8 mouse cellular contexts compared by ENCODE assay signal in the genomic region with DNA sequence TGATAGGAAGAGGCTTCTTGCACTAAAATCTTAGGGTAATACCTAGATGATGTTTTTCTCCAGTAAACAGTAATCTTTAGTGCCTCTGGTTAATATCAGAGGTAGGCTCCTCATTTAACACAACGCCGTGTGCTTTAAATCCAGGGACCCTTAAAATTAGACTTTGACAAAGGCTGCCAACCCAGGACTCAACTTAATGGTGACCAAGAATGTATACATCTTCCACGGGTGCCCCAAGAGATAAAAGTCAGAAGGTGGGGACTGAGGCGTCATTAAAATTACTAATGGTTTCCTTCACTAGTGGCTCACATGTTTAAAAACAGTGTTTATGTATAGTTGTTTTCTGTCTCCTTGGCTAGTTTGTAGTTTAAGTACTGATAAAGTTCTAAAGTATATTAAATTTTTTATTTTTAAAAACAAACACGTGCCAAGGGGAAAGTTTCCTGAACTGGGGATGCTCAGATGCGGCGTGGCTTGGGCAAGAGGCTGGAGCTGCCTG. TPM values are rescaled to one million over a fixed set of nuclear protein-coding genes. Genes with fewer than 3 reads are reported as not detected.
DNase-seq lines count a peak whose midpoint lies in the region; ATAC-seq lines count a peak whose summit lies in the region.

No protein-coding gene starts in this region.

- no peaks in the 10 kb centered on the region for H3K36me3 ChIP-seq in kidney, embryonic 15.5 days
- no peaks in the 10 kb centered on the region for H3K36me3 ChIP-seq in hindbrain, embryonic 13.5 days
- H3K36me3 ChIP-seq in midbrain, embryonic 13.5 days: no peaks in the 10 kb centered on the region

- H3K4me2 ChIP-seq in kidney, embryonic 15.5 days: peak overlapping the region; percentile 86
- peak overlapping the region; percentile 89 for H3K4me2 ChIP-seq in hindbrain, embryonic 13.5 days
- peak overlapping the region; percentile 85 for H3K4me2 ChIP-seq in midbrain, embryonic 13.5 days (replicated peaks)

- DNase-seq in kidney, postnatal 25 days: no peak
- no peak for DNase-seq in c-Kit-positive CD71-positive TER-119-positive erythroid progenitor cells, embryonic 14.5 days (ENCODE audit: low spot score)
- DNase-seq in layer of hippocampus, adult 8-10 months (ENCODE audit: low spot score in 2 of 2): no peak
- DNase-seq in layer of hippocampus, postnatal 14 days (ENCODE audit: low spot score in 2 of 2): no peak

- peaks cover 36% of the 10 kb centered on the region for H3K4me1 ChIP-seq in kidney, embryonic 15.5 days
- peaks cover 7% of the 10 kb centered on the region for H3K4me1 ChIP-seq in brown adipose tissue, adult 24 weeks (ENCODE audit: control insufficient read depth, insufficient read depth, insufficient read length, low read length)
- peaks cover 34% of the 10 kb centered on the region for H3K4me1 ChIP-seq in hindbrain, embryonic 13.5 days (replicated peaks)
- peaks cover 34% of the 10 kb centered on the region for H3K4me1 ChIP-seq in midbrain, embryonic 13.5 days (replicated peaks)

- WGBS in kidney, embryonic 15.5 days: 31% methylated on average over 7 of the region's 7 CpGs
- WGBS in hindbrain, embryonic 13.5 days: 33% methylated on average over 7 of the region's 7 CpGs
- WGBS in midbrain, embryonic 13.5 days: 33% methylated on average over 7 of the region's 7 CpGs

- no peaks in the 10 kb centered on the region for H3K27me3 ChIP-seq in kidney, embryonic 15.5 days
- no peaks in the 10 kb centered on the region for H3K27me3 ChIP-seq in hindbrain, embryonic 13.5 days
- H3K27me3 ChIP-seq in midbrain, embryonic 13.5 days: no peaks in the 10 kb centered on the region

- peak overlapping the region; percentile 93 for H3K4me3 ChIP-seq in kidney, embryonic 15.5 days (replicated peaks)
- peak overlapping the region; percentile 98 for H3K4me3 ChIP-seq in brown adipose tissue, adult 24 weeks (ENCODE audit: insufficient read depth, low read depth, low read length)
- peak overlapping the region; percentile 90 for H3K4me3 ChIP-seq in hindbrain, embryonic 13.5 days
- H3K4me3 ChIP-seq in midbrain, embryonic 13.5 days (replicated peaks): peak overlapping the region; percentile 90

- peak overlapping the region; percentile 99 for H3K27ac ChIP-seq in kidney, embryonic 15.5 days
- 0 out of 2 replicates have a peak overlapping the region, but pooled peaks have one; percentile 3 for H3K27ac ChIP-seq in brown adipose tissue, adult 24 weeks (replicated peaks; ENCODE audit: low read depth, low read length)
- peak overlapping the region; percentile 98 for H3K27ac ChIP-seq in hindbrain, embryonic 13.5 days
- peak overlapping the region; percentile 97 for H3K27ac ChIP-seq in midbrain, embryonic 13.5 days

- H3K9ac ChIP-seq in kidney, embryonic 15.5 days: peak overlapping the region; percentile 99
- H3K9ac ChIP-seq in hindbrain, embryonic 13.5 days: peak overlapping the region; percentile 95
- peak overlapping the region; percentile 93 for H3K9ac ChIP-seq in midbrain, embryonic 13.5 days (replicated peaks)

- ATAC-seq in kidney, embryonic 15.5 days (replicated peaks; ENCODE audit: low FRiP score): no peak
- ATAC-seq in hindbrain, embryonic 13.5 days (ENCODE audit: low FRiP score): no peak
- ATAC-seq in midbrain, embryonic 13.5 days: no peak

- no peaks in the 10 kb centered on the region for H3K9me3 ChIP-seq in kidney, embryonic 15.5 days (replicated peaks)
- H3K9me3 ChIP-seq in hindbrain, embryonic 13.5 days: no peaks in the 10 kb centered on the region
- no peaks in the 10 kb centered on the region for H3K9me3 ChIP-seq in midbrain, embryonic 13.5 days

RNA-seq across cellular contexts. Expression of a gene that starts 0.6 kb away (rescaled TPM):
- polyA plus RNA-seq in kidney, embryonic 15.5 days (2015; fragmentation: Nextera tagmentation; extraction: Ambion mirVana): 339 and 351 TPM in 2 replicates
- polyA plus RNA-seq in brown adipose tissue, adult 24 weeks (2012; ENCODE audit: insufficient read depth, insufficient read length, missing spikeins): 89.7 and 90.5 TPM in 2 replicates
- 97.0 and 104 TPM in 2 replicates for polyA plus RNA-seq in hindbrain, embryonic 13.5 days (2015; fragmentation: Nextera tagmentation; extraction: Ambion mirVana)
- 126 and 136 TPM in 2 replicates for polyA plus RNA-seq in midbrain, embryonic 13.5 days (2015; fragmentation: Nextera tagmentation; extraction: Ambion mirVana)
- 10 to 100 TPM; 52.4 to 66.0 (median 59.8) TPM for total RNA-seq in layer of hippocampus, adult 8-10 months (2022)
- 10 to 100 TPM; 47.2 to 52.9 TPM for total RNA-seq in layer of hippocampus, postnatal 14 days (2021)

RNA-seq across cellular contexts. Expression of a gene that starts 36.8 kb away (rescaled TPM):
- 3.3 and 7.1 TPM in 2 replicates for polyA plus RNA-seq in kidney, embryonic 15.5 days (2015; fragmentation: Nextera tagmentation; extraction: Ambion mirVana)
- polyA plus RNA-seq in brown adipose tissue, adult 24 weeks (2012; ENCODE audit: insufficient read depth, insufficient read length, missing spikeins): not detected in 2 replicates
- polyA plus RNA-seq in hindbrain, embryonic 13.5 days (2015; fragmentation: Nextera tagmentation; extraction: Ambion mirVana): 0.22 and 0.62 TPM in 2 replicates
- 0.17 and 0.26 TPM in 2 replicates for polyA plus RNA-seq in midbrain, embryonic 13.5 days (2015; fragmentation: Nextera tagmentation; extraction: Ambion mirVana)
- not detected for total RNA-seq in layer of hippocampus, adult 8-10 months (2022)
- total RNA-seq in layer of hippocampus, postnatal 14 days (2021): not detected

RNA-seq across cellular contexts. Expression of a gene that starts 39.0 kb away (rescaled TPM):
- polyA plus RNA-seq in kidney, embryonic 15.5 days (2015; fragmentation: Nextera tagmentation; extraction: Ambion mirVana): 73.0 and 82.4 TPM in 2 replicates
- polyA plus RNA-seq in brown adipose tissue, adult 24 weeks (2012; ENCODE audit: insufficient read depth, insufficient read length, missing spikeins): 5.3 and 11.4 TPM in 2 replicates
- polyA plus RNA-seq in hindbrain, embryonic 13.5 days (2015; fragmentation: Nextera tagmentation; extraction: Ambion mirVana): 64.7 and 67.5 TPM in 2 replicates
- 63.2 and 63.9 TPM in 2 replicates for polyA plus RNA-seq in midbrain, embryonic 13.5 days (2015; fragmentation: Nextera tagmentation; extraction: Ambion mirVana)
- 10 to 100 TPM; 15.5 to 19.7 (median 16.6) TPM for total RNA-seq in layer of hippocampus, adult 8-10 months (2022)
- 10 to 100 TPM; 24.0 to 24.6 TPM for total RNA-seq in layer of hippocampus, postnatal 14 days (2021)

Comparison
In these comparisons a context has a peak if more than half of its experiments do, and no peak if none do; other contexts are left out.
1. H3K27ac ChIP-seq: peak in every context shown above with its lines; median percentile 99 in kidney, embryonic 15.5 days; 98 in hindbrain, embryonic 13.5 days; 97 in midbrain, embryonic 13.5 days; 3 in brown adipose tissue, adult 24 weeks.